Mouse (Mus musculus): ENCODE data around the gene Pde4c. TPM values are rescaled to one million over a fixed set of nuclear protein-coding genes. Genes with fewer than 3 reads are reported as not detected.

Pde4c gene
- polyA plus RNA-seq, 1 experiment from 2014 or later = 0.23 TPM

DNA sequence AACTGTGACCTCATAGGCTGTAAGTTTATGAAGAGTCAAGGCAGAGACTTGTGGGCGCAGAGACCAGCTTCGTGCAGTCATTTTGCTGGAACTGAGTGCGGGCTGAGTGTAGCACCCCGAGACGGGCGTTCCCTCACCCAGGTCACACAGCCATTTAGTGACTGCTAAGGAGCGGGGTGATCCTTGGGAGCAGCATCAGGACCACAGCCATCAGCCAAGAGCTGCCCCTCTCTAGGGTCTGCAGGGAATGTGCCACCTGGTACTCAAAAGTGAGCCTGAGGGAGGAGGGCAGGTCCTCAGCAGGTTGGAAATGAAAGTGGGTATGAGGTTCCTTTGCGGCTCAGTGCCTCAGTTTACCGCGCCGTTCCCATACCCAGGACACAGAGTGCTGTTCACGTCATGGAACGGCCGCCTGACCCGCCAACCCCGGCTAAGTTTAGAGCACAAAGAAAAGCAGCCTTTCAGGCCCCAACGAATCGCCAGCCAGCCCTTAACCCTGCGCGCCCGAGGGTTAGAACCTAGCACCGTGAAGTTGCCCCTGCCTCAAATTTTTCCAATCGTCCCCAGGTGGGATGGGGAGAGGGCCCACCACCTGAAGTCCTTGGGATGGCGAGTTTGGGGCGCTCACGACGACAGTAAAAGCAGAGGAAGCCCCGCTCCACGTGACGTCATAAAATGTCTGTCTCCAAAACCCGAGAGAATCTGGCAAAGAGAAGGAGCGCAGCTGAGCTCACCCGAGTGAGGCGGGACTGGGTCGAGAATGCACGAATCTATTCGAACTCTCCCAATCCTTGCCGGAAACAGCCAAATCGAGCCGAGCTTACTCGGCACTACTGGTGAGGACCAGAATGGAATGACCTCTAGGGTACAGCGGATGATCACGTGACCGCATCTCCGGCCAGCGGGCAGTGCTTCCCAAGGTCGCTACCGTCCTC, 20.4 kb downstream of the Pde4c start:
- ATAC-seq = 0 out of 2 replicates have a peak, but pooled peaks have one; percentile 19

DNA sequence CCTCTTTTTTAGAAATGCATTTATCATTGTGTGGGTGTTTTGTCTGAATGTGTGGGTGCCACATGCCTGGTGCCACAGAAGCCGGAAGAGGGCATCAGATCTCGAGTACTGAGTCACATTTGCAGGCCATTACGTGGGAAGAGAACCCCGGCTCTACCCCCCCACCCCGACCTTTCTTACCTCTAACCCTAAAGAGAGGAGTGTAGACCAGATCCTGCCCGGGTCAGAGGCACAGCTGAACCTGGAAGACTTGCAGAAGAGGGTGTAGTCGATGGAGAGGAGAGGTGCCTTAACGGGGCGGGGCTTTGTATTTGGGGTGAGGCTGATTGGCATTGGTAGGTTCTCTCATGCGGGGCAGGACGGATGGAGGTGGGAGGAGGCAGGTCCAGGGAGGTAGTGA, 21.3 kb downstream of the Pde4c start:
- WGBS = 59% methylated on average over 11 of the region's 11 CpGs
- H3K36me3 ChIP-seq (ENCODE audit: control insufficient read depth, insufficient read depth, low read length) = no peaks in the 10 kb centered on the region
- H3K27me3 ChIP-seq (ENCODE audit: control insufficient read depth, insufficient read depth, low read depth, low read length) = peaks cover 49% of the 10 kb centered on the region
- no peak overlapping the region for H3K27ac ChIP-seq (ENCODE audit: low read length)
- no peak for ATAC-seq
- no peak overlapping the region for H3K4me3 ChIP-seq (ENCODE audit: low read depth, low read length)
- peaks cover 13% of the 10 kb centered on the region for H3K4me1 ChIP-seq (ENCODE audit: control insufficient read depth, insufficient read depth, low read length)
- no peak overlapping the region for H3K4me2 ChIP-seq (ENCODE audit: low read length)
- H3K9ac ChIP-seq (ENCODE audit: low read depth, low read length) = no peak overlapping the region
- H3K9me3 ChIP-seq (replicated peaks; ENCODE audit: control insufficient read depth, low read length, poor library complexity, severe bottlenecking) = no peaks in the 10 kb centered on the region

More for the DNA sequence above, 20.4 kb downstream of the Pde4c start:
- peaks cover 13% of the 10 kb centered on the region for H3K4me1 ChIP-seq (ENCODE audit: control insufficient read depth, insufficient read depth, low read length)
- H3K36me3 ChIP-seq (ENCODE audit: control insufficient read depth, insufficient read depth, low read length) = no peaks in the 10 kb centered on the region
- peak overlapping the region; percentile 66 for H3K4me2 ChIP-seq (ENCODE audit: low read length)
- 4% methylated on average over 48 of the region's 48 CpGs for WGBS
- peak overlapping the region; percentile 36 for H3K4me3 ChIP-seq (ENCODE audit: low read depth, low read length)
- no peak overlapping the region for H3K27ac ChIP-seq (ENCODE audit: low read length)
- peak overlapping the region; percentile 53 for H3K9ac ChIP-seq (ENCODE audit: low read depth, low read length)
- peaks cover 49% of the 10 kb centered on the region for H3K27me3 ChIP-seq (ENCODE audit: control insufficient read depth, insufficient read depth, low read depth, low read length)
- no peaks in the 10 kb centered on the region for H3K9me3 ChIP-seq (replicated peaks; ENCODE audit: control insufficient read depth, low read length, poor library complexity, severe bottlenecking)

- 56% methylated on average over 19 of the region's 19 CpGs for WGBS
- Histone ChIP-seq H3K4me3 (ENCODE audit: low read depth, low read length) (no peak overlapping the region), H3K9me3 (replicated peaks; ENCODE audit: control insufficient read depth, low read length, poor library complexity, severe bottlenecking) (no peaks in the 10 kb centered on the region), H3K27me3 (ENCODE audit: control insufficient read depth, insufficient read depth, low read depth, low read length) (peaks cover 47% of the 10 kb centered on the region), H3K4me1 (ENCODE audit: control insufficient read depth, insufficient read depth, low read length) (peaks cover 13% of the 10 kb centered on the region), H3K27ac (ENCODE audit: low read length) (no peak overlapping the region), H3K9ac (ENCODE audit: low read depth, low read length) (no peak overlapping the region), H3K4me2 (ENCODE audit: low read length) (no peak overlapping the region), H3K36me3 (ENCODE audit: control insufficient read depth, insufficient read depth, low read length) (no peaks in the 10 kb centered on the region)
- ATAC-seq = no peak
Observed at GRCm38 (mm10) chr8:70745691-70746220, 22.2 kb downstream of the Pde4c start.

DNA sequence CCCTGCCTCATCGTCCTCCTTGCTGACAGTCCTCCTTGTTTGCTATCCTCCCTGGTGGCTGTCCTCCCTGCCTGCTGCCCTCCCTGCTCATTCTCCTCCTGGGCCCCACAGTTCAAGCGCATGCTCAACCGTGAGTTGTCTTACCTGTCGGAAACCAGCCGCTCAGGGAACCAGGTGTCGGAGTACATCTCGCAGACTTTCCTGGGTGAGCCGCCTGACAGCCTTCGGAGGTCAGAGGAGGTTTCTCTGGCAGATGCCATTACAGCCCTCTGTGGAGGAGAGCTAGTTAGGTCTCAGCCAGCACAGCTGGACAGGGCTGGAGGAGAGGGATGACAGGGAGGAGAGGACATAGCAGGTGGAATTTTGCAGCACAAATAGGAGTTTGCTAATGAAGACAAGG, 23.2 kb downstream of the Pde4c start:
- no peak overlapping the region for H3K9ac ChIP-seq (ENCODE audit: low read depth, low read length)

DNA sequence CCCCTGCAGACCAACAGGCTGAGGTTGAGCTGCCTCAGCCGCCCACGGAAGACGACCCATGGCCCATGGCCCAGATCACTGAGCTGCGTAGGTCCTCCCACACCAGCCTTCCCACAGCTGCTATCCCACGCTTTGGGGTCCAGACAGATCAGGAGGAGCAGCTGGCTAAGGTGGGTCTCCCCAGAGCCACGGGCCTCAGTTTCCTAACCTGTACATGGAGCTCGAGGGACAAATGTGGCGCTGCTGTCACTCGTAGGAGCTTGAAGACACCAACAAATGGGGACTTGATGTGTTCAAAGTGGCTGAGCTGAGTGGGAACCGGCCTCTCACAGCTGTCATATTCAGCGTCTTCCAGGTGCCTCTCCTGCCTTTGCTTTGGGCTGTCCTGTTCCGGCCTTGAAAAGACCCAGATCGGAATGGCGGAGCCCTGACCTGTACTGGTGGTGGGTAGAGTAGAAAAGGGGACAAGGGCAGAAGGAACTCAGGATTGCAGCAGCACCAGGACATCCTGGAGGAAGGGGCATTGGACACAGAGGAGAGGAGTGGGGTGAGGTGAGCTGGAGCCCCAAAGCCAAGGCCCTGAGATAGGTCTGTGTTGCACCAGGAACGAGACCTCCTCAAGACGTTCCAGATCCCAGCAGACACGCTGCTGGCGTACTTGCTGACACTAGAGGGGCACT, 23.8 kb downstream of the Pde4c start:
- no peak overlapping the region for H3K4me3 ChIP-seq (ENCODE audit: low read depth, low read length)
- H3K36me3 ChIP-seq (ENCODE audit: control insufficient read depth, insufficient read depth, low read length) = no peaks in the 10 kb centered on the region
- H3K4me1 ChIP-seq (ENCODE audit: control insufficient read depth, insufficient read depth, low read length) = peaks cover 13% of the 10 kb centered on the region
- H3K27ac ChIP-seq (ENCODE audit: low read length) = no peak overlapping the region
- H3K27me3 ChIP-seq (ENCODE audit: control insufficient read depth, insufficient read depth, low read depth, low read length) = peaks cover 39% of the 10 kb centered on the region
- WGBS = 83% methylated on average over 18 of the region's 18 CpGs
- no peaks in the 10 kb centered on the region for H3K9me3 ChIP-seq (replicated peaks; ENCODE audit: control insufficient read depth, low read length, poor library complexity, severe bottlenecking)
- no peak for ATAC-seq
- H3K4me2 ChIP-seq (ENCODE audit: low read length) = no peak overlapping the region
- 0 out of 2 replicates have a peak overlapping the region, but pooled peaks have one; percentile 20 for H3K9ac ChIP-seq (ENCODE audit: low read depth, low read length)

More for the DNA sequence above, 23.2 kb downstream of the Pde4c start:
- Histone ChIP-seq H3K27ac (ENCODE audit: low read length) (no peak overlapping the region), H3K4me1 (ENCODE audit: control insufficient read depth, insufficient read depth, low read length) (peaks cover 13% of the 10 kb centered on the region), H3K36me3 (ENCODE audit: control insufficient read depth, insufficient read depth, low read length) (no peaks in the 10 kb centered on the region), H3K9me3 (replicated peaks; ENCODE audit: control insufficient read depth, low read length, poor library complexity, severe bottlenecking) (no peaks in the 10 kb centered on the region), H3K27me3 (ENCODE audit: control insufficient read depth, insufficient read depth, low read depth, low read length) (peaks cover 46% of the 10 kb centered on the region), H3K4me2 (ENCODE audit: low read length) (no peak overlapping the region), H3K4me3 (ENCODE audit: low read depth, low read length) (no peak overlapping the region)
- no peak for ATAC-seq
- 82% methylated on average over 9 of the region's 9 CpGs for WGBS

DNA sequence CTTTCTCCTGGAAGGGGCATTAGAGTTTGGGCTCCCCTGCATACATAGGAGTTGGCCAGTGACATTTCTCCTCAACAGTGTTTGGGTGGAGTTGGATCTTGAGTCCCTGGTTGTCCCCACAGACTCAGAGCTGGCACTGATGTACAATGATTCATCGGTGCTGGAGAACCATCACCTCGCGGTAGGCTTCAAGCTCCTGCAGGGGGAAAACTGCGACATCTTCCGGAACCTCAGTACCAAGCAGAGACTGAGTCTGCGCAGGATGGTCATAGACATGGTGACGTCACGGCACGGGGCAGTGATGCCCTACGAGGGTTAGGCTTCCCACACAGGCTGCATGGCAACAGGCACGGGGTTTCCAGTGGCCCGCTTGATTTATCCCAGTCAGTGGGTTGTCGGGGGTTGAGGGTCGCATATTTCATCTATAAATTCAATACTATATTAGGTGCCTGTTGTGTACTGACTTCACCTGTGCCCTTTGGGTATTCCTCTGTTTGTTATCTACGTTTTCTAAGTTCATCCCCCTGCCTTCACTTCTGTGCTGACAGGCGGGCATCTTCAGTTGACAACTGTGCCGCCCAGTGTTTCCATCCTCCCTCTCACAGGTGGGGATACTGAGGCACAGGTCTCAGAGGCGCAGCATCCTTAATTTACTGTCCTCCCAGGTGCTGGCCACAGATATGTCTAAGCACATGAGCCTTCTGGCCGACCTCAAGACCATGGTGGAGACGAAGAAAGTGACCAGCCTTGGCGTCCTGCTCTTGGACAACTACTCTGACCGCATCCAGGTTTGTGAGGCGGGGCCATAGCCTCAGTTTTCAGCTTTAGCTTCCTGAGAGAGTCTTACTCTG, 25.0 kb downstream of the Pde4c start:
- Histone ChIP-seq H3K4me3 (ENCODE audit: low read depth, low read length) (no peak overlapping the region), H3K27ac (ENCODE audit: low read length) (no peak overlapping the region), H3K9me3 (replicated peaks; ENCODE audit: control insufficient read depth, low read length, poor library complexity, severe bottlenecking) (no peaks in the 10 kb centered on the region), H3K36me3 (ENCODE audit: control insufficient read depth, insufficient read depth, low read length) (no peaks in the 10 kb centered on the region), H3K27me3 (ENCODE audit: control insufficient read depth, insufficient read depth, low read depth, low read length) (peaks cover 29% of the 10 kb centered on the region), H3K4me1 (ENCODE audit: control insufficient read depth, insufficient read depth, low read length) (peaks cover 9% of the 10 kb centered on the region; the same call in 1 of the 2 replicates), H3K9ac (ENCODE audit: low read depth, low read length) (no peak overlapping the region), H3K4me2 (ENCODE audit: low read length) (no peak overlapping the region)
- WGBS = 89% methylated on average over 23 of the region's 23 CpGs
- no peak for ATAC-seq

- Histone ChIP-seq H3K4me2 (ENCODE audit: low read length) (no peak overlapping the region), H3K27ac (ENCODE audit: low read length) (no peak overlapping the region), H3K27me3 (ENCODE audit: control insufficient read depth, insufficient read depth, low read depth, low read length) (peaks cover 25% of the 10 kb centered on the region), H3K4me1 (ENCODE audit: control insufficient read depth, insufficient read depth, low read length) (peaks cover 3% of the 10 kb centered on the region; the same call in 1 of the 2 replicates), H3K9ac (ENCODE audit: low read depth, low read length) (no peak overlapping the region), H3K36me3 (ENCODE audit: control insufficient read depth, insufficient read depth, low read length) (no peaks in the 10 kb centered on the region), H3K9me3 (replicated peaks; ENCODE audit: control insufficient read depth, low read length, poor library complexity, severe bottlenecking) (no peaks in the 10 kb centered on the region), H3K4me3 (ENCODE audit: low read depth, low read length) (no peak overlapping the region)
- 84% methylated on average over 19 of the region's 19 CpGs for WGBS
- no peak for ATAC-seq
Observed at GRCm38 (mm10) chr8:70749097-70749674, 25.7 kb downstream of the Pde4c start.

DNA sequence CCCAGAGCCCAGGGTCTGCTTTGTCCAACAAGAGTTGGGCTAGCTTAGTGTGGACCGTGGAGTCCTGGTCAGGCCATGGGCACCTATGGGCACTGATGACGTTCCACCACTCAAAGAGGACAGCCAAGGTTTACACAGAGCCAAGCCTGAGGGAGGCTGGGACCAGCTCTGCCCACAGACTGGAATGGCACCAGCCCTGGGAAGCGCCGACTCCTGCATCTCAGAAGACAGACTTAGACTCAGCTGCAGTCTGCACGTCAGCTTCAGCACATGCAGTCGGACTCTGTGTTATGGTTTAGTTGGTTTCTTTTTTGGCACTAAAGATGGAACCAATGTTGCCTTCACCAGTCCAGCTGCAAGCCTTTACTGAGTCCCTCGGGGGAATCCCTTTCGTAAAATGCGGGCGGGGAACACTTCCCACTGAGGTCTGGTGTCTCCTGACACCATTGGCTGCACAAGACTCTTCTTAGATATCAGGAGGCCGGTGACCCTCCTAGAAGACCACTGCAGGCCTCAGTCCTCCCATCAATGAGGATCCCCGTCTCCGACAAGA, 26.7 kb downstream of the Pde4c start:
- H3K27ac ChIP-seq (ENCODE audit: low read length) = no peak overlapping the region
- no peak overlapping the region for H3K4me3 ChIP-seq (ENCODE audit: low read depth, low read length)
- no peak overlapping the region for H3K4me2 ChIP-seq (ENCODE audit: low read length)
- WGBS = 85% methylated on average over 13 of the region's 13 CpGs
- peaks cover 19% of the 10 kb centered on the region for H3K27me3 ChIP-seq (ENCODE audit: control insufficient read depth, insufficient read depth, low read depth, low read length)
- H3K9ac ChIP-seq (ENCODE audit: low read depth, low read length) = no peak overlapping the region
- ATAC-seq = no peak
- no peaks in the 10 kb centered on the region for H3K9me3 ChIP-seq (replicated peaks; ENCODE audit: control insufficient read depth, low read length, poor library complexity, severe bottlenecking)
- no peaks in the 10 kb centered on the region for H3K36me3 ChIP-seq (ENCODE audit: control insufficient read depth, insufficient read depth, low read length)
- peaks cover 2% of the 10 kb centered on the region; the same call in 1 of the 2 replicates for H3K4me1 ChIP-seq (ENCODE audit: control insufficient read depth, insufficient read depth, low read length)
